Mouse (Mus musculus) liver, embryonic 13.5 days (tissue): ENCODE data around the gene Cltc. TPM values are rescaled to one million over a fixed set of nuclear protein-coding genes. Genes with fewer than 3 reads are reported as not detected.

Experiments used
- ATAC-seq: fragments of 200-750 bp; cut with Nextera tagmentation; 2 replicates; pipeline ENCODE4 v1.8.0; 2017; ENCODE audit warnings: low read depth, mild to moderate bottlenecking, moderate number of reproducible peaks, moderate library complexity
- DNase-seq: peaks from one replicate; pipeline ENCODE4 v3.0.0; 2022
- H3K27ac ChIP-seq: fragments of 300-500 bp; sonication (generic); 2 replicates; pipeline ENCODE4 v1.5.1; 2015; ENCODE audit warnings: moderate library complexity, mild to moderate bottlenecking, inconsistent platforms
- H3K27me3 ChIP-seq: fragments of 300-500 bp; sonication (generic); 2 replicates; pipeline ENCODE4 v1.6.1; 2015; ENCODE audit warnings: mild to moderate bottlenecking, inconsistent platforms
- H3K36me3 ChIP-seq: fragments of 300-500 bp; sonication (generic); 2 replicates; pipeline ENCODE4 v1.6.1; 2015; ENCODE audit warnings: mild to moderate bottlenecking, inconsistent platforms
- H3K4me1 ChIP-seq: fragments of 300-500 bp; sonication (generic); replicated peaks from 2 replicates; pipeline ENCODE4 v1.6.1; 2015; ENCODE audit warnings: inconsistent platforms
- H3K4me2 ChIP-seq: fragments of 300-500 bp; sonication (generic); 2 replicates; pipeline ENCODE4 v1.6.1; 2015; ENCODE audit warnings: inconsistent platforms, mild to moderate bottlenecking, moderate library complexity
- H3K4me3 ChIP-seq: fragments of 300-500 bp; sonication (generic); replicated peaks from 2 replicates; pipeline ENCODE4 v1.5.1; 2015; ENCODE audit warnings: mild to moderate bottlenecking, inconsistent platforms
- H3K9ac ChIP-seq: fragments of 300-500 bp; sonication (generic); 2 replicates; pipeline ENCODE4 v1.6.1; 2015; ENCODE audit warnings: mild to moderate bottlenecking, inconsistent platforms
- H3K9me3 ChIP-seq: fragments of 300-500 bp; sonication (generic); replicated peaks from 2 replicates; pipeline ENCODE4 v1.6.1; 2016; ENCODE audit warnings: inconsistent platforms
- WGBS: fragments of 180-500 bp; shearing (Covaris S2); methylation state at CpG from one replicate; pipeline ENCODE4 v1.1.7; 2015; ENCODE audit not compliant: insufficient replicate concordance; 5-methylcytosine and 5-hydroxymethylcytosine counted together
- polyA plus RNA-seq: library from polyadenylated mRNA; unstranded; fragments of >200 nt; fragmentation: Nextera tagmentation; extraction: Ambion mirVana; gene quantifications from 2 replicates; pipeline ENCODE4 v1.2.1, GENCODE M21; 2015

Cltc gene
- polyA plus RNA-seq, 1 experiment from 2014 or later = 80.0 TPM

- Histone ChIP-seq H3K27ac (peak overlapping the region; percentile 98), H3K4me3 (peak overlapping the region; percentile 32), H3K9ac (peak overlapping the region; percentile 61), H3K9me3 (no peaks in the 10 kb centered on the region), H3K27me3 (no peaks in the 10 kb centered on the region), H3K4me1 (peaks cover 68% of the 10 kb centered on the region), H3K4me2 (peak overlapping the region; percentile 61), H3K36me3 (peaks cover 49% of the 10 kb centered on the region)
- ATAC-seq (peak; percentile 98), DNase-seq (peak; percentile 77)
- 28% methylated on average over 8 of the region's 8 CpGs for WGBS
Measured at GRCm38 (mm10) chr11:86662986-86663895, 94.1 kb downstream of the Cltc start.

GRCm38 (mm10) chr11:86657863-86658262, 99.5 kb downstream of the Cltc start:
- DNase-seq (no peak), ATAC-seq (peak; percentile 57; the same call in 1 of the 2 replicates)
- Histone ChIP-seq H3K9me3 (no peaks in the 10 kb centered on the region), H3K4me2 (no peak overlapping the region), H3K9ac (no peak overlapping the region), H3K27me3 (no peaks in the 10 kb centered on the region), H3K4me1 (peaks cover 42% of the 10 kb centered on the region), H3K27ac (peak overlapping the region; percentile 74), H3K4me3 (no peak overlapping the region), H3K36me3 (peaks cover 47% of the 10 kb centered on the region)

GRCm38 (mm10) chr11:86656849-86657567, 100.4 kb downstream of the Cltc start:
- H3K4me3 ChIP-seq = peak overlapping the region; percentile 7; the same call in 1 of the 2 replicates
- no peaks in the 10 kb centered on the region for H3K9me3 ChIP-seq
- peaks cover 44% of the 10 kb centered on the region for H3K36me3 ChIP-seq
- no peak for DNase-seq
- peaks cover 34% of the 10 kb centered on the region for H3K4me1 ChIP-seq
- peak; percentile 82 for ATAC-seq
- peak overlapping the region; percentile 51 for H3K9ac ChIP-seq
- H3K4me2 ChIP-seq = peak overlapping the region; percentile 42
- peak overlapping the region; percentile 90 for H3K27ac ChIP-seq
- WGBS = 35% methylated on average over 4 of the region's 4 CpGs
- no peaks in the 10 kb centered on the region for H3K27me3 ChIP-seq

- Histone ChIP-seq H3K4me3 (no peak overlapping the region), H3K4me2 (no peak overlapping the region), H3K27me3 (no peaks in the 10 kb centered on the region), H3K9ac (no peak overlapping the region), H3K36me3 (peaks cover 31% of the 10 kb centered on the region), H3K27ac (peak overlapping the region; percentile 90), H3K9me3 (no peaks in the 10 kb centered on the region), H3K4me1 (peaks cover 27% of the 10 kb centered on the region)
- DNase-seq = no peak
- ATAC-seq = no peak
- WGBS = 66% methylated on average over 1 of the region's 1 CpGs
Measured at GRCm38 (mm10) chr11:86655671-86656070, 101.7 kb downstream of the Cltc start.

GRCm38 (mm10) chr11:86654096-86654495, 103.3 kb downstream of the Cltc start:
- WGBS = 80% methylated on average over 4 of the region's 4 CpGs
- no peaks in the 10 kb centered on the region for H3K9me3 ChIP-seq
- no peak overlapping the region for H3K9ac ChIP-seq
- H3K4me1 ChIP-seq = peaks cover 27% of the 10 kb centered on the region
- H3K27ac ChIP-seq = peak overlapping the region; percentile 47; the same call in 1 of the 2 replicates
- ATAC-seq (no peak), DNase-seq (no peak)
- no peak overlapping the region for H3K4me2 ChIP-seq
- H3K4me3 ChIP-seq = no peak overlapping the region
- peaks cover 23% of the 10 kb centered on the region for H3K36me3 ChIP-seq
- H3K27me3 ChIP-seq = no peaks in the 10 kb centered on the region

- ATAC-seq (no peak), DNase-seq (peak; percentile 50)
- H3K4me1 ChIP-seq = peaks cover 24% of the 10 kb centered on the region
- no peak overlapping the region for H3K27ac ChIP-seq
- H3K9me3 ChIP-seq = no peaks in the 10 kb centered on the region
- no peak overlapping the region for H3K9ac ChIP-seq
- H3K4me2 ChIP-seq = no peak overlapping the region
- H3K4me3 ChIP-seq = no peak overlapping the region
- H3K27me3 ChIP-seq = no peaks in the 10 kb centered on the region
- 29% methylated on average over 3 of the region's 3 CpGs for WGBS
- H3K36me3 ChIP-seq = peaks cover 20% of the 10 kb centered on the region; the same call in 1 of the 2 replicates
Measured at GRCm38 (mm10) chr11:86653446-86653845, 103.9 kb downstream of the Cltc start.

GRCm38 (mm10) chr11:86652578-86652979, 104.8 kb downstream of the Cltc start:
- peaks cover 18% of the 10 kb centered on the region for H3K4me1 ChIP-seq
- no peak overlapping the region for H3K9ac ChIP-seq
- ATAC-seq = no peak
- no peaks in the 10 kb centered on the region for H3K9me3 ChIP-seq
- no peak for DNase-seq
- 0 out of 2 replicates have a peak overlapping the region, but pooled peaks have one; percentile 1 for H3K27ac ChIP-seq
- H3K4me3 ChIP-seq = no peak overlapping the region
- 63% methylated on average over 4 of the region's 4 CpGs for WGBS
- peaks cover 20% of the 10 kb centered on the region; the same call in 1 of the 2 replicates for H3K36me3 ChIP-seq
- H3K4me2 ChIP-seq = no peak overlapping the region
- no peaks in the 10 kb centered on the region for H3K27me3 ChIP-seq

GRCm38 (mm10) chr11:86650676-86651075, 106.7 kb downstream of the Cltc start:
- Histone ChIP-seq H3K4me1 (no peaks in the 10 kb centered on the region; the same call in 1 of the 2 replicates), H3K4me2 (no peak overlapping the region), H3K9me3 (no peaks in the 10 kb centered on the region), H3K27me3 (no peaks in the 10 kb centered on the region), H3K27ac (no peak overlapping the region), H3K36me3 (peaks cover 25% of the 10 kb centered on the region; the same call in 1 of the 2 replicates), H3K9ac (no peak overlapping the region), H3K4me3 (no peak overlapping the region)
- DNase-seq (no peak), ATAC-seq (no peak)
- WGBS = 86% methylated on average over 6 of the region's 6 CpGs

GRCm38 (mm10) chr11:86649542-86649941, 107.8 kb downstream of the Cltc start:
- 64% methylated on average over 1 of the region's 1 CpGs for WGBS
- Histone ChIP-seq H3K4me3 (no peak overlapping the region), H3K9ac (no peak overlapping the region), H3K4me1 (no peaks in the 10 kb centered on the region; the same call in 1 of the 2 replicates), H3K36me3 (peaks cover 22% of the 10 kb centered on the region; the same call in 1 of the 2 replicates), H3K9me3 (no peaks in the 10 kb centered on the region), H3K27me3 (no peaks in the 10 kb centered on the region), H3K4me2 (no peak overlapping the region), H3K27ac (no peak overlapping the region)
- DNase-seq = no peak
- no peak for ATAC-seq

GRCm38 (mm10) chr11:86647706-86648447, 109.5 kb downstream of the Cltc start:
- Histone ChIP-seq H3K4me1 (no peaks in the 10 kb centered on the region; the same call in 1 of the 2 replicates), H3K4me2 (no peak overlapping the region), H3K9me3 (no peaks in the 10 kb centered on the region), H3K27me3 (no peaks in the 10 kb centered on the region), H3K36me3 (peaks cover 21% of the 10 kb centered on the region), H3K27ac (no peak overlapping the region), H3K4me3 (no peak overlapping the region), H3K9ac (no peak overlapping the region)
- 91% methylated on average over 15 of the region's 15 CpGs for WGBS
- DNase-seq (no peak), ATAC-seq (no peak)
